In genomic region chr4:35300848-35301247, GRCm38 (mm10) we compare ENCODE assay signal across 10 mouse cellular contexts.
A peak's percentile ranks its signal among the peaks of the same experiment; 100 is the strongest.
DNase-seq lines count a peak whose midpoint lies in the region; ATAC-seq and TF ChIP-seq lines count a peak whose summit lies in the region.
"Had no signal": no experiment of that assay in that cellular context is flagged by ENCODE, and none has a peak within 500 bp of the region (broad histone marks: within the 10 kb centered on the region; RNA-seq: fewer than 3 reads in every experiment).

No protein-coding gene starts in this region.

- no peaks in the 10 kb centered on the region for H3K36me3 ChIP-seq in midbrain, postnatal 0 days (ENCODE audit: insufficient read depth, low read length)
- no peaks in the 10 kb centered on the region for H3K36me3 ChIP-seq in midbrain, embryonic 13.5 days
- no peaks in the 10 kb centered on the region for H3K36me3 ChIP-seq in thymus, adult 2 months (ENCODE audit: control insufficient read depth, insufficient read depth, low read length)
- H3K36me3 ChIP-seq: heart, embryonic 10.5 days; intestine, embryonic 15.5 days had no signal

- no peak overlapping the region for H3K4me2 ChIP-seq in midbrain, postnatal 0 days (ENCODE audit: low read depth, low read length, poor library complexity, severe bottlenecking)
- no peak overlapping the region for H3K4me2 ChIP-seq in midbrain, embryonic 13.5 days (replicated peaks)
- H3K4me2 ChIP-seq: intestine, embryonic 15.5 days had no signal

- TF ChIP-seq POLR2A in thymus, adult 2 months (IDR thresholded peaks at IDR 0.05; ENCODE audit: control insufficient read depth, extremely low read depth, insufficient read depth, low read length, poor library complexity): no peak

- no peak overlapping the region for H3K27ac ChIP-seq in midbrain, postnatal 0 days (ENCODE audit: low read depth, low read length)
- no peak overlapping the region for H3K27ac ChIP-seq in midbrain, embryonic 13.5 days
- no peak overlapping the region for H3K27ac ChIP-seq in thymus, adult 2 months (ENCODE audit: control insufficient read depth, insufficient read depth, low read length)
- H3K27ac ChIP-seq: heart, embryonic 10.5 days; intestine, embryonic 15.5 days had no signal

- ATAC-seq in midbrain, postnatal 0 days (ENCODE audit: low FRiP score): no peak
- ATAC-seq in midbrain, embryonic 13.5 days: no peak
- ATAC-seq: intestine, embryonic 15.5 days had no signal

- WGBS in midbrain, postnatal 0 days: 39% methylated on average over 2 of the region's 2 CpGs
- WGBS in midbrain, embryonic 13.5 days: 66% methylated on average over 2 of the region's 2 CpGs
- 39% methylated on average over 2 of the region's 2 CpGs for WGBS in thymus, adult 2 months

- H3K9ac ChIP-seq in midbrain, postnatal 0 days (replicated peaks; ENCODE audit: low read length, poor library complexity, severe bottlenecking): no peak overlapping the region
- H3K9ac ChIP-seq in midbrain, embryonic 13.5 days (replicated peaks): no peak overlapping the region
- H3K9ac ChIP-seq: intestine, embryonic 15.5 days had no signal

- H3K4me3 ChIP-seq in midbrain, postnatal 0 days (ENCODE audit: low read depth, low read length): no peak overlapping the region
- H3K4me3 ChIP-seq in midbrain, embryonic 13.5 days (replicated peaks): no peak overlapping the region
- no peak overlapping the region for H3K4me3 ChIP-seq in thymus, adult 2 months (ENCODE audit: control insufficient read depth, insufficient read depth, low read length)
- H3K4me3 ChIP-seq: heart, embryonic 10.5 days; intestine, embryonic 15.5 days; megakaryocyte, embryonic 14.5 days had no signal

- intact Hi-C loops in heart, postnatal 10 days (cut with DNase I): no loop called here

- H3K4me1 ChIP-seq in midbrain, postnatal 0 days (ENCODE audit: insufficient read depth, low read length): no peaks in the 10 kb centered on the region
- no peaks in the 10 kb centered on the region for H3K4me1 ChIP-seq in midbrain, embryonic 13.5 days (replicated peaks)
- no peaks in the 10 kb centered on the region for H3K4me1 ChIP-seq in thymus, adult 2 months (replicated peaks; ENCODE audit: control insufficient read depth, insufficient read depth, low read length)
- H3K4me1 ChIP-seq: heart, embryonic 10.5 days; intestine, embryonic 15.5 days; megakaryocyte, embryonic 14.5 days had no signal

- no peaks in the 10 kb centered on the region for H3K27me3 ChIP-seq in midbrain, postnatal 0 days (ENCODE audit: insufficient read depth, low read length)
- no peaks in the 10 kb centered on the region for H3K27me3 ChIP-seq in midbrain, embryonic 13.5 days
- no peaks in the 10 kb centered on the region for H3K27me3 ChIP-seq in thymus, adult 2 months (ENCODE audit: control insufficient read depth, insufficient read depth, low read length)
- H3K27me3 ChIP-seq: intestine, embryonic 15.5 days; megakaryocyte, embryonic 14.5 days had no signal

- no peaks in the 10 kb centered on the region for H3K9me3 ChIP-seq in midbrain, postnatal 0 days (ENCODE audit: low read length)
- no peaks in the 10 kb centered on the region for H3K9me3 ChIP-seq in midbrain, embryonic 13.5 days
- H3K9me3 ChIP-seq: heart, embryonic 10.5 days; intestine, embryonic 15.5 days had no signal

- DNase-seq in heart, postnatal 10 days: peak; percentile 2 to 6
- DNase-seq in heart, adult 18-20 months: no peak
- DNase-seq in midbrain, postnatal 0 days (ENCODE audit: low spot score): peak; percentile 47
- peak; percentile 18 for DNase-seq in brain, embryonic 18.5 days (ENCODE audit: low read depth, low spot score)
- peak; percentile 3 for DNase-seq in retina, postnatal 7 days (ENCODE audit: low read depth, low spot score)
- DNase-seq in thymus, adult 2 months: no peak

- no peak for TF ChIP-seq CTCF in midbrain, postnatal 0 days (IDR thresholded peaks at IDR 0.05)
- no peak for TF ChIP-seq CTCF in thymus, adult 2 months (IDR thresholded peaks at IDR 0.05; ENCODE audit: borderline replicate concordance, control insufficient read depth, extremely low read depth, insufficient read depth, low read length, poor library complexity)

Comparison
In these comparisons a context has a peak if more than half of its experiments do, and no peak if none do; other contexts are left out.
1. DNase-seq: peak in heart, postnatal 10 days (2 of 2), midbrain, postnatal 0 days (single experiment), brain, embryonic 18.5 days (single experiment) and retina, postnatal 7 days (single experiment); none in heart, adult 18-20 months (0 of 2) and thymus, adult 2 months (single experiment).